Mouse (Mus musculus) testis, postnatal 10 days (tissue): ENCODE results near the gene Limch1.

ENCODE experiments used
- DNase-seq: peaks from one replicate; pipeline ENCODE4 v3.0.0; 2021; ENCODE audit warnings: low spot score

Gene Limch1

DNA sequence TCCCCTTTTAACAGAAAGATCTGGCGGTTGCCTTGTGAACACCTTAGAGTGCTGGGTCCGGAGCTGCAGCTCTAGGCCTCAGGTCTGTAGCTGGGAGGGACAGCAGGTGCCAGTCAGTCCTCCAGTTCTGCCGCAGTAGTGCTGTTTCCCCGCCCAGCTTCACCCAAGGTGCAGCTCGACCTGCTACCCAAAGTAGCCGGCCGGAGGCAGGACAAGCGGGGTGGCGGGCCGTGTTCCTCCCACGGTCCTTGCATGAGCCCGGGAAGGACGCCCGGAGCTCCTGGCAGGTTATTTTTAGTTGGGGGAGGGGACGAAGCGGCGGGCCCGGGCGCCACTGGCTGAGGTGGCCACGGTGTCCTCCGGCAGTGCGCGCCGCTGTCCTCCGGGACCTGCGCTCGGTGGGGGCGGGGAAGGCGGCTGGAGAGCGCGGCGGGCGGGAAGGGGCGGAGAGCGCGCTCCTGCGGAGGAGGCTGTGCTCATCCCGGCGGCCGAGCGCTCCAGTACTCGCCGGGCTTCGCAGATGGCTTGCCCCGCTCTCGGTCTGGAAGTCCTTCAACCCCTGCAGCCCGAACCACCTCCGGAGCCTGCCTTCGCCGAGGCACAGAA lies at the start of gene Limch1:
Gene Limch1 (plus strand): TSS at position 438 of the 606 bp plus-strand sequence.
- DNase-seq: peak; percentile 73

DNA sequence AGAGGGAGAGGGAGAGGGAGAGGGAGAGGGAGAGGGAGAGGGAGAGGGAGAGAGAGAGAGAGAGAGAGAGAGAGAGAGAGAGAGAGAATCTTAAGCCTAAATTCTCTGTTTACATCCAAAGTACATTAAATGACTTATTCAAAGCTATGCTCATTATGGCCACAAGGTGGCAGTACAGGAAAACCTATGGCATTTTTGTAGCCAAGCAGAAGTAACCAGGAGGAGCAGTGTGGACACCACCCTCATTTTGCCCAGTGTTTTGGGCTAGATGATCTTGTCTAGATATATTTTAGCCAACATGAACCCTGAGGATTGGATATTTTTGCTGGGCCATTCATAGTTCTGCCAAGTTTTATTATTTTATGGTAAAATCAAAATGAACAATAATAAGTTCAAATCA lies 48.5 kb upstream of the Limch1 start:
- DNase-seq: peak; percentile 49

GRCm38 (mm10) chr5:66699911-66700310 lies 45.7 kb upstream of the Limch1 start:
- DNase-seq: no peak

GRCm38 (mm10) chr5:66701951-66702350 lies 43.7 kb upstream of the Limch1 start:
- no peak for DNase-seq

DNA sequence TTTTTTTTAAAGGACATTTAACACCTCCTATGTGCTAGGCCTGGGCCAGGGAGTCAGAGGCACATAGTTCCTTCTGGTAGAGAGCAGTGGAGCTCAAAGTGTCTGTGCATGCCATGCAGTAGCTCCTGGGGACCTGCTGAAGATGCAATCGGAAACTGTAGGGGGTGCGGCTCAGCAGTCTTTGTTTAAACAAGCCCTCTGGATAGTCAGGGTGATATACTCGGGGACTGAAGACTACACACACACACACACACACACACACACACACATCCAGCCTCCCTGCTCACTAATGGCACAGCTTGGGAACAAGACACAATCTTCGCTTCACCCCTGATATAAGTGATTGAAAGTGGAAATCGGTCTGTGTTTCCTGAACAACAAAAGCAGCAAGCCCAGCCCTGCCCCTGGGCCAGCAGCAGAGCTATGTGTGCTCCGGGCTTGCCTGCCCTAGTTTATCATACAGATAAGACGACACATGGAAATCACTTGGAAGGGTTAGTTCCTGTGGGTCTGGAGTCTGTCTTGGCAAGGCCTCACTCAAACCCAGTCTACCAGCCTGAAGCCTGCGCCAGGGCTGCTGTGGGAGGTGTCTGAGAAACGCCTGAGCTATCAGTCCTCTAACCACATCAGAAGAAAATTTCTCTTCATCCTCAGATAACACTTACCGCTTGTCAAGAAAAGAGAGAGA lies 42.2 kb upstream of the Limch1 start:
- DNase-seq: no peak

- no peak for DNase-seq
These were observed 37.8 kb upstream of the Limch1 start for GRCm38 (mm10) chr5:66707859-66708258.

DNA sequence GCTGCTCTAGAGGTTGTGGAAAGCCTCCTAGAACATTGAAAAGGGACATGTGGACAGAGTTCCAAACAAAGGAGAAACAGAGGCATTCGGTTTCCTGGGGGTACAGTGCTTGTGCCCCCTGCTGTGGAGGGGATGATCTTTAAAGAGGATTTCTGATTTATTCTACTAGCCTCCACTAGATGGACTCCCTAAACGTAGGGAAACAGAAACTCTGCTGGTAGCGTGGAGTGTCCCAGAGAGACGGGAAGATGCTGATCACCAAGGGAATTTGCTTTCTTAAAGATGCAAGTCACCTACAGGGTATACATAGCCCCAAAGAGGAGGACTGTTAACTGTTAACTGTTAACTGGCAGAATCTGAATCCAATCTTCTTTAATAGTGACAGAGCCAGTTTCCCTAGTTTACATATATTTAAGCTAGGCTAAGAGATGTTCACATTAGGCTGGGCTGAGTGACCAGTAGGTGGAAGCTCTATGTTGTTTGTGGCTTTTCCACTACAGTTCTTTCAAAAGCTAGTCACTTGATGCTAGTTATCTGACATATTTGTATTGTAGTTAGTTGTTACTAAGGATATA lies 35.1 kb upstream of the Limch1 start:
- no peak for DNase-seq

DNA sequence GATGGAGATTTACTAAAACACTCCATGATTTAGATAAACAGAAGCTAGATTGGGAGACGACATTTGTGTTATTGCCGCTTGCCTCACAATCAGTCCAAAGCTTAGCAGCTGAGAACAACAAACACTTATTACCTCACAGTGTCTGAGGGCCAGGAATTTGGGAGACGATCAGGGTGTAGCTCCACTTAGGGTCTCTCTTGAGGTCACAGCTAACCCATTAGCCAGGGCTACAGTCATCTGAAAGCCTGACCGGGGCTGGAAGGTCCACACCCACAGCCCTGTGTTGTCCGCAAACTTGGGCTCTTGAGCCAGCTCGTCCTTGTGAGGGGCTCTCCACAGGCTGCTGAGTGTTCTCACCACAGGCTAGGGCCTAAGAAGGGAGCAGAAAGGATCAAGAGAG lies 32.8 kb upstream of the Limch1 start:
- no peak for DNase-seq

DNA sequence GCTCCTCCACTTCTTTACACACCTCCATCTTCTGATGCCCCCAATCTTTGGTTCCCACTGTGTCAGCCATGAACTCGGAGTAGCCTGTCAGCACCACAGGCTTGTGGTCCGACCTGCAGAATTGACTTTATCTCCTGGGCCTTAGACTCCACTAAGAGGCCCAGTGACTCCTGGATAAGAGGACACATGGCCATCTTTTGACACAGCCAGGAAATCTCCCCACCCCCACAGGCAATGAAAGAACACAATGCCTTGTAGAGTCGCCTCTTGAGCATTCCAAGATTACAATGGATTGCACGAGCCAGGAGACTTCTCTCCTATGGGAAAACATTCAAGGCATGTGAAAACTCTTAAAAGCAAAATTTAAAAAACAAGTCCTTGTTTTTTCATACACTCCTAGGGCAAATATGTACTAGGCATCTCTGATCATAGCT lies 30.1 kb upstream of the Limch1 start:
- no peak for DNase-seq

DNA sequence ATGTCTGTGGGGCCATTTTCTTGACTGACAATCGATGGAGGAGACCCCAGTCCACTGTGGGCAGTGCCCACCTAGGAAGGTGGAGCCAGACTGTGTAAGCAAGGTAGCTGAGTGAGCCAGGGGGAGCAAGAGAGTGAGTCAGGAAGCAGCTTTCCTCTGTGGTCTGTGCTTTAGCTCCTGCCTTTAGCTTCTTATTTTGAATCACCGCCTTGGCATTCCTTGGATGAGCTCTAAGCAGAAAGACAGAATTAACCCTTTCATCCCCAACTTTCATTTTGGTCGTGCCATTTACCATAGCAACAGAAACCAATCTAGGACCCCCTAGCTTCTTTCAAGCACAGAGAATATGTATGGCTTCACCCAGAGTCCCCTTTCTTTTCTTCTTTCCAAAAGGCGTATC lies 27.7 kb upstream of the Limch1 start:
- DNase-seq: no peak

DNA sequence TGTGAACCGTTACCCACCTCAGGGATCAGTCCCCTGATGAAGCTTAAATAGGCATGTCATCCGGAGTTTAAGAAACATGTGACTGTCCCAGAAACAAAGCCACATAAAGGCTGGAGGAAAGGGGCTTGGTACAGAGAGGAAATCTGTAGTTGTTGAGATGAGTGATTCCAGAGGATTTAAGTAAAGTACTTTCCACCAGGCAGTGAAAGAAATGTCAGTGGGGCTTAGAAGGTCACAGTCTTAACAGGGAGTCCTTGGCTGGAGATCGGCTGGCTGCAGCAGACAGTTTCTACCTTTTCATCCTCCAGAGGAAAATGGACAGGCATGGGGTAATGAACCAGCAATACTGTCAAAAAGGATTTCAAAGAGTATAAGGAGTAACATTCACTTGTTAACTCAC lies 27.2 kb upstream of the Limch1 start:
- DNase-seq: no peak

- no peak for DNase-seq
These were observed 26.7 kb upstream of the Limch1 start for GRCm38 (mm10) chr5:66718880-66719279.

DNA sequence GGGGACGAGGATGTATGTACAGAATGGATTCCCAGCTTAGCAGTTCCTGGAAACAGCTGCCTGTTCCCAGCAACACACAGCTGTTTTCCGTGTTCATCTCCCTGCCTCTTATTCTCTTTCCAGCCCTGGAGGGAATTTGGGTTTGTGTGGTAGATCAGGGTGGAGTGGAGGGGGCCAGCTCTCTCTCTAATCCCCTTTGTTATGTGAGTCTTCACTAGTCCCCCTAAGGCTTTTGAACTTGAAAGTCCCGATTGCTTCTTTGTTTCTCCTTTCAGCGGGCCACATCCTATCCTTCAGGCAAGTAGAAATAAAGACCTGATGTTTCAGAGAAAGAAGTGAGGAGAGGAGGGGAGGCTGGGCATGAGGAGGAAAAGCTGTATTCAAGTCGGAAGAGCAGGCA lies 24.7 kb upstream of the Limch1 start:
- DNase-seq: no peak

GRCm38 (mm10) chr5:66722586-66722985 lies 23.0 kb upstream of the Limch1 start:
- no peak for DNase-seq

DNA sequence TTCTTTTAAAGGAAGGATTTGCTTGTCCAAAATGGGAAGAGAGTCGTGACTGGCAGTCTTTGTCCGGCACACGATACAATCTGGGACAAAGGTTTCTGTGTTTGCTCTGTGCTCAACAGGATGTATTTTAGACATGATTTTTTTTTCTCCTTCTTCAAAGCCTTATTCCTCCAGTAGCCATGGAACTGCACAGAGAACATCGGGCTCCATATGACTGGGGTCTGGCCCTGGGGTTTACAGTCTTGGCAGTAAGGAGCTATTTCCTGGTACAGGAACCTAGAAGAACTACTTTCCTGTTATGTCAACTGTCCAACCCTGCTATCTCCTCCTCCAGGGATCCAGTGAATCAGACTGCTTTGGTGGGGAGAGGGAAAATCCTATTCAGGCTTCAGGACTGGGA lies 22.6 kb upstream of the Limch1 start:
- no peak for DNase-seq

GRCm38 (mm10) chr5:66723626-66724025 lies 22.0 kb upstream of the Limch1 start:
- no peak for DNase-seq

GRCm38 (mm10) chr5:66729306-66729705 lies 16.3 kb upstream of the Limch1 start:
- DNase-seq: no peak

GRCm38 (mm10) chr5:66730621-66731301 lies 14.9 kb upstream of the Limch1 start:
- DNase-seq: no peak

DNA sequence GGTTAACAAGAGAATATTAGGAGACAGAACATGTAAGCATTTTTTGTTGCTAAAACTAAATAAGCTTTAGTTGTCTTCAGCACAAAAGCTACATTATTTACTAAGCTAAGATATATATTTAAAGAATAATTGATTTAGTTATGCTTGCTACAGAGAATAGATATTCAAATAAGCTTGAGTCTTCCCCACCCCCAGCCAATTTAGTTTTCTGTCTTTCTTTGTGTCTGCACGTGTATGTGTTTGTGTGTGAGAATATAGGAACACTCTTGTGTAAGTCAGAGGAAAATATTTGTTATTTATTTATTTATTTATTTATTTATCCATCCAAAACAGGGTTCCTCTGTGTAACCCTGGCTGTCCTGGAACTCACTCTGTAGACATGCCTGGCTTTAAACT lies 14.3 kb upstream of the Limch1 start:
- DNase-seq: no peak

- DNase-seq: no peak
These were observed 12.1 kb upstream of the Limch1 start for GRCm38 (mm10) chr5:66733556-66733955.

GRCm38 (mm10) chr5:66739376-66739775 lies 6.3 kb upstream of the Limch1 start:
- DNase-seq: no peak

DNA sequence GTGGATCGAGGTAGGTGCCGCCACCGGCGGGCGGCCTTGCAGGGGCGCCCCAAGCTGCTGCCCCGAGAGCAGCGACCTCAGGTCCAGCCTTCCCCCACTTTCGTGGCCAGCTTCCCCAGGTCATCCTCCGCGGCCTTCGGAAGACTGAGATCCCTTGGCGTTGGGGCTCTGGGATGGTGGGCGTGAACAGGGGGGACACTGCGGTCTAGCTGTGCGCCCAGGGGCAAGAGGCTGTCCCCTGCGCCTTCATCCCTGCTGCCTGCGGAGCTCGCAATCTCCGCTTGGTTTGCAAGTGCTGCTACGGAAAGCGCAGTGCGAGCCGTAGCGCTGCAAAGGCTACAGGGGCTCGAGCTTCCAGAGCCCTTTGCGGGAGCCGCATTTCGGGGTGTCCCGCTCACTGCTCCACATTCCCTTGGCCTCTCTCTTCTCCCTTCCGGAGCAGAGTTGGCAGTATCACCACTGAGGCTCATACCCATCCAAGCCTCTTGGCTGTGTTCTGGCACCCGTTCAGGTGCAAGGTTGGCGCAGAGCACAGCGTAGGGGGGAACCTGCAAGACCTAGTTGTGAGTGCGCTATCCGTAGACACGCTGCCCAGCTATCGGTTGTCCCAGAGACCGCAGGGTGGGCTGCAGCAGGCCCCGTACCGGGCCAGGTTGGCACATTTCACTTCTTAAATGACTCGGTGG lies 512 bp downstream of the Limch1 start:
- DNase-seq: peak; percentile 47
